Mouse (Mus musculus): ENCODE measurements at regions not wholly inside any gene's neighbourhood (a gene's known extent, or its start where the extent isn't known, plus 50 kb on each side); places are given as distances from the start of the nearest gene placed in this dataset.

DNA sequence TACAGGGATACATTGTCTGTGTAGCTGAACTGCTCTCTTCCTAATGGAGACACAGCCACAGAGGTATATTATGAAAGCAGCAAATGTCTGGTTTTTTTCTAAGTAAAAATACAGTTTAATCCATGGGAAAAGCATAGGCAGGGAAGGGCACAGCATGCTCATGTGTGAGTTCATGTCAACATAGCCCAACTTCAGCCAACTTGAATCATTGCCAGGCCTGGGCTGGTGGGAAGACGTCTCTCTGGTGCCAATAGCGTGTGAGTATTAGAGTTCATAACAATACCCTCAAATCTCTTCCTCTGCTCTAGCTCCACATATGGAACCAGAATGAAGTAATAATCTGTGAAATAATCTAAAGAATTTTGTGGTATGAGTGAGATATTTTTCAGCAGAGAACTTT, 257.2 kb downstream of the Cd109 start:
- TF ChIP-seq POLR2A (IDR thresholded peaks at IDR 0.05; ENCODE audit: extremely low read depth, insufficient read depth, low read length), result no peak
- no peak for TF ChIP-seq CTCF (IDR thresholded peaks at IDR 0.05; ENCODE audit: extremely low read depth, insufficient read depth, low read length)

Measured in cortical plate, adult 2 months (tissue).